Mouse (Mus musculus) WW6 (cell line): ENCODE measurements around the gene Zc3h12c.

ENCODE experiments used
- DNase-seq: peaks from one replicate; pipeline ENCODE4 v3.0.0-alpha.2; 2013; ENCODE audit warnings: low read depth, low spot score

Zc3h12c gene

GRCm38 (mm10) chr9:52167084-52167483 lies 1.3 kb downstream of the Zc3h12c start:
- no peak for DNase-seq

DNA sequence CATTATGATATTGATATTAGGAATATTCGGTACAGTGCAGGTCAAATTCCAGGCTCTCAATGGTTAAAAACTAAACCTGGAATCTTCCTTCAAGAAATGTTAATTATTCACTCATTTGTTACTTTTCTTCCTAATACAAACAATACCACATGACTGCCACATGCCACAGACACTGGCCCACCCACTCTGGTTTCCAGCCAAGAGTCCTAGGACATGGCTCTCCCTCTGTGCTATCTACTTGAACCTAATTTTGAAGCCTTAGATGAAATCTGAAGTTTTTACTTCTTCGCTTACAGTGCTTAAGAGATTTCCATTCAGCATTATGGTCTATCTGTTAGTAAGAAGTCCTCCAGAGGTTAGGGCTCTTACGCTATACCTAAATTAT lies 2.7 kb downstream of the Zc3h12c start:
- no peak for DNase-seq

- DNase-seq, result no peak
These were observed 3.2 kb downstream of the Zc3h12c start for GRCm38 (mm10) chr9:52165076-52165705.

DNA sequence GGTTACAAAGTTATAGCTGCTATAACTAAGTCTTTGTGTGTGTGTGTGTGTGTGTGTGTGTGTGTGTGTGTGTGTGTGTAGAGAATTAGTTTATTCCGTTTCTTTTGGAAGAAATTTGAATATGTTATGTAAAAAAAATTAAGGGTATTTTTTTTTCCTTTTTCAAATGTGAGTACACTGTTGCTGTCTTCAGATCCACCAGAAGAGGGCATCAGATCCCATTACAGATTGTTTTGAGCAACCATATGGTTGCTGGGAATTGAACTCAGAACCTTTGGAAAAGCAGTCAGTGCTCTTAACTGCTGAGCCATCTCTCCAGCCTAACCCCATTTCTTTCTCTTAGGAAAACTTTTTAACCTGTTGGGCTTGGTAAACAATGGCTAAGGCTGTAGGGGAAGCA lies 7.9 kb downstream of the Zc3h12c start:
- DNase-seq, result no peak

DNA sequence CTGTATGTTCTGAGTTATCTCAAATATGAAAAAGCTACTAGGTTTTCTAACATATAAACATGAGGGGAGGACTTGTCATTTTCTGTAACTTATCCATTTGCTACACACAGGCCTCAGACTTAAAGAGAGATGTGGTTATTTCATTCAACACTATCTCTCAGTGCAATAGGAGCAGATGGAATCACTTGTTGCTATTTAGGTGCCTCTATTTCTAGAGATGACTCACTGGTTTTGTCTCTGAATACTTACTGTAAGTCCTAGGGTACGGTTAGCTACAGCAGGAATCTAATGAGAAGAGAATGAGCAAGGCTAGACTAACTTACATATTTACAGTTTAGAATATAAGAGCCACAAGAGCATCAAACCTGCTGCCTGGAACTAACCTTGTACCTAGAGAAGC lies 9.8 kb downstream of the Zc3h12c start:
- no peak for DNase-seq

GRCm38 (mm10) chr9:52155417-52155816 lies 13.0 kb downstream of the Zc3h12c start:
- no peak for DNase-seq

GRCm38 (mm10) chr9:52154253-52154652 lies 14.1 kb downstream of the Zc3h12c start:
- no peak for DNase-seq

GRCm38 (mm10) chr9:52152076-52152826 lies 16.1 kb downstream of the Zc3h12c start:
- DNase-seq, result no peak

GRCm38 (mm10) chr9:52149768-52150167 lies 18.6 kb downstream of the Zc3h12c start:
- DNase-seq, result no peak

- DNase-seq, result no peak
These were observed 19.1 kb downstream of the Zc3h12c start for GRCm38 (mm10) chr9:52149286-52149685.

DNA sequence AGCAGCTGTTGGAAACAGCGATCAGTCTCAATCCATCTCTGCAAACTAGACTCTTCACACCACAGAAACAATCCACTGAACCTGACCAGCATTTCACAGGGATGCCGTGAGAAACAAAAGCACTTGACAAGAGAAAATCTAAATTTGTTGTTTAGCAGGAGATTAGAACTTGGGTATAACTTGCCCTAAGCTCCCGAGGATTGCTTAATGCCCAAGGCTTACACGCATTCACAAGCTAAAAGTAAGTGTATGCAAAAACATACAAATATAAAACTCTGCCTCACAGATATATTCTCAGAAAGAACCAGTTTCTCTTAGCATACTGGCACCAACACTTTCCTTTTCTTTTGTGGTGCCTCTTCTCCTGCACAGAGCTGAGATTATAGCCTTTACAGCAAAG lies 19.5 kb downstream of the Zc3h12c start:
- DNase-seq, result no peak

DNA sequence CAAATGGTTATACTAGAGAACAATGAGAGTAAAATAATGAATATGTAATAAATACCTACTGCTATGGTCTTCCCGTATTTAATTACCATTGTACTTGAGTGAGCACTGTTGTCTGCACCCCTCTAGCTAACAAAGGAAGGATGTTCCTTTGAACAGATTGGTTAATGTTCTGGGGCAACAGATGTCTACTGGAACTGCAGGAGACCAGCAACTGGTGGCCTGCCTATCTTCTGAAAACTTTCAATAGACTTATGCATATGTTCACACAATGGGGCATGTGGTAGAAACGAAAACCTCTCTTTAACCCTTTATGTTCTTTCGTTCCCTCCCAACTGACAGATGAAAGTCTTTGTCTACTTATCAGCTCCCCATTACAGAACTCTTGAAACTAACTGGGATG lies 20.1 kb downstream of the Zc3h12c start:
- DNase-seq, result no peak

GRCm38 (mm10) chr9:52146241-52146640 lies 22.1 kb downstream of the Zc3h12c start:
- no peak for DNase-seq

- DNase-seq, result no peak
These were observed 35.6 kb downstream of the Zc3h12c start for GRCm38 (mm10) chr9:52132771-52133170.

- no peak for DNase-seq
These were observed 38.0 kb downstream of the Zc3h12c start for GRCm38 (mm10) chr9:52130348-52130747.

- DNase-seq, result peak; percentile 31
These were observed 43.1 kb downstream of the Zc3h12c start for GRCm38 (mm10) chr9:52125225-52125624.

- no peak for DNase-seq
These were observed 49.2 kb downstream of the Zc3h12c start for GRCm38 (mm10) chr9:52119212-52119611.

- no peak for DNase-seq
These were observed 55.3 kb downstream of the Zc3h12c start for GRCm38 (mm10) chr9:52113091-52113490.

GRCm38 (mm10) chr9:52110738-52111137 lies 57.6 kb downstream of the Zc3h12c start:
- DNase-seq, result no peak

GRCm38 (mm10) chr9:52107161-52107560 lies 61.2 kb downstream of the Zc3h12c start:
- no peak for DNase-seq

- DNase-seq, result no peak
These were observed 62.9 kb downstream of the Zc3h12c start for GRCm38 (mm10) chr9:52105423-52105822.

GRCm38 (mm10) chr9:52104225-52104615 lies 64.2 kb downstream of the Zc3h12c start:
- DNase-seq, result no peak

GRCm38 (mm10) chr9:52103448-52104224 lies 64.7 kb downstream of the Zc3h12c start:
- DNase-seq, result no peak
